Comparison of ENCODE assay signal across 26 mouse cellular contexts in the genomic region with DNA sequence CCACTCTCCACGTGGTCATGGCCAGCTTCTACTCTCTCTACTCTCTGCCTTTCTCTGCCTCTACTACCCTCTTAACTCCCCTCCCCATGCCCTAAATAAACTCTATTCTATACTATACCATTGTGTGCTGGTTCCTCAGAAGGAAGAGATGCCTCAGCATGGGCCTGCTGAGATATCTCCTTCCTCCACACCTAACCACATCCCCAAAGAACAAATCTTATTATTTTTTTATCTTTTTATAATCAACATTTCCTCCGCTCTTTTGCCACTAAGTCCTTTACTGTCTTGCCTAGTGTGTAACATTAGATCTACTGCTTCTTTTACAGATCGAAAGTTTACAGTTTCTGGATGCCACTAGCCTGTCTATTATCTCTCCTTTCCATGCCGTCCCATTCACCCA. TPM values are rescaled to one million over a fixed set of nuclear protein-coding genes. Genes with fewer than 3 reads are reported as not detected.
"Had no signal": no experiment of that assay in that cellular context is flagged by ENCODE, and none has a peak within 500 bp of the region (broad histone marks: within the 10 kb centered on the region; RNA-seq: fewer than 3 reads in every experiment).

No protein-coding gene starts in this region.

- H3K9me3 ChIP-seq: heart, embryonic 10.5 days; heart, embryonic 13.5 days; heart, embryonic 15.5 days; hindbrain, embryonic 15.5 days; limb, embryonic 10.5 days; limb, embryonic 12.5 days; liver, embryonic 13.5 days; liver, embryonic 15.5 days had no signal

- H3K27me3 ChIP-seq: heart, embryonic 13.5 days; heart, embryonic 15.5 days; hindbrain, embryonic 13.5 days; hindbrain, embryonic 15.5 days; limb, embryonic 12.5 days; liver, embryonic 13.5 days; liver, embryonic 15.5 days had no signal

- H3K36me3 ChIP-seq: heart, embryonic 10.5 days; heart, embryonic 13.5 days; heart, embryonic 15.5 days; hindbrain, embryonic 13.5 days; hindbrain, embryonic 15.5 days; limb, embryonic 10.5 days; limb, embryonic 12.5 days; liver, embryonic 13.5 days; liver, embryonic 15.5 days had no signal

- H3K4me1 ChIP-seq: heart, embryonic 10.5 days; heart, embryonic 13.5 days; heart, embryonic 15.5 days; hindbrain, embryonic 13.5 days; hindbrain, embryonic 15.5 days; limb, embryonic 10.5 days; limb, embryonic 12.5 days; liver, embryonic 13.5 days; liver, embryonic 15.5 days had no signal

- DNase-seq: gastrocnemius, postnatal 14 days; gastrocnemius, postnatal 36 days; heart, adult 18-20 months; heart, postnatal 14 days; heart, postnatal 36 days; kidney, adult 18-20 months; kidney, adult 8-10 months; kidney, postnatal 10 days; kidney, postnatal 25 days; kidney, postnatal 4 days; liver; liver, embryonic 13.5 days; liver, postnatal 0 days had no signal

- H3K4me3 ChIP-seq: heart, embryonic 10.5 days; heart, embryonic 13.5 days; heart, embryonic 15.5 days; hindbrain, embryonic 13.5 days; hindbrain, embryonic 15.5 days; layer of hippocampus, adult 2 months; left cerebral cortex, adult 2 months; limb, embryonic 10.5 days; limb, embryonic 12.5 days; liver, embryonic 13.5 days; liver, embryonic 15.5 days had no signal

- ATAC-seq: hindbrain, postnatal 0 days; intestine, postnatal 0 days; liver, postnatal 0 days had no signal

RNA-seq across cellular contexts. Expression of a gene that starts 21.1 kb away (rescaled TPM):
- total RNA-seq: gastrocnemius, adult 18-20 months; gastrocnemius, postnatal 14 days; gastrocnemius, postnatal 36 days; heart, adult 18-20 months; heart, postnatal 14 days; heart, postnatal 36 days had no signal
- polyA plus RNA-seq: intestine, postnatal 0 days; liver, embryonic 13.5 days; liver, embryonic 15.5 days; liver, postnatal 0 days had no signal
